Mouse (Mus musculus) kidney, adult 9 months (tissue): ENCODE measurements at regions not wholly inside any gene's neighbourhood (a gene's known extent, or its start where the extent isn't known, plus 50 kb on each side); places are given as distances from the start of the nearest gene placed in this dataset.

Experiments used
- DNase-seq: peaks from one replicate; pipeline ENCODE4 v3.0.0; 2022

DNA sequence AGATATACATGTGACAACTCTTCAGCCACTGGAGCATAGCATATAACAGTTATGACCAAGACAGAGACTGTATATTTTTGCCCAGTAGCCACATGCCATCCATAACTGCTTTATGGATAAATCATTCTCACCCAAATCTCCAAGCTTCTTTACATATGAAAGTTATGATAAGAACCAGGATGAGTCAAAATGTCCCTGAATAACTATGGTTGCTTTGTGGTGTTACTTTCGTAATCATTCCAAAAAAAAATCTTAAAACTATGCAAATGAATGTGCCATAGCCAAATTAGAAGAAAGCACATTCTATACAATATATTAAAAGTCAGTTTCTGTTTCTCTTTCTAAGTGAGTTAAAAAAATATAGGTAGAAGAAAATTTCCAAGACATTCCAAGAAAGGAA lies 605.2 kb upstream of the Tle4 start:
- DNase-seq: no peak

- no peak for DNase-seq
These were observed 603.4 kb upstream of the Tle4 start for GRCm38 (mm10) chr19:15201262-15201661.

DNA sequence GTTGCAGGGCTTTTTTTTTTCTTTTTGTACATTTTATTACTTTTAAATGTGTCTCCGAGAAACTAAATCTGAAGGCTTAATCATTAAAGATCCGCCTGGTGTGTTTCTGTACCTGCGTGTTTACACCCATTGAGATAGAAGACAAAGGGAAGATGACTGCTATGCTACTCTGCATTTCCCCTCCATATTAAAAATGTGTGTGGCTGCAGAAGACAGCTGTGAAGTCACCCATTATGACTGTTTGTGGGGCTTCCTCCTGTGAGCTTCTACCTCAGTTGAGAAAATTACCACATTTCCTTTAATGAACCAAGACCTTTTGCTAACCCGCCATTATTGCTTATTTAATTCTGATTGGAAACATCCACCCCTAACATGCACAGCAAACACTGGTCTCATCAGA lies 602.9 kb upstream of the Tle4 start:
- no peak for DNase-seq

GRCm38 (mm10) chr19:15200361-15200760 lies 602.5 kb upstream of the Tle4 start:
- DNase-seq: no peak

DNA sequence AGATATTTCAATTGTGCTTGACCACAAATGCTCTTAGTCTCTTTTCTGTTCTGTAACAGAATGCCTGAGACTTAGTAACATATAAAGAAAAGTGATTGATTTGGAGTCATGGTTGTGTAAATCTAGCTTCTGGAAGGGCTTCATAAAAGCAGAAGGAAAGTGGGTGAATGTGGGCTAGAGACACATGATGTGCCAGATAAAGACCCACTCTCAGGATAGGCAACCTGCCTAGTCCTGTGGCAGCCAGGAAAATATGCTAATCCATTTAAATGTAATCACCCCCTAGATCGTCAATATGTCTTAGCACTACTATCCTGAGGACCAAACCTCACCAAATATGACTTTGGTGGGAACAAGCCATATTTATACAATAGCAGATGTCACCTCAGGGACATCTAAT lies 601.8 kb upstream of the Tle4 start:
- no peak for DNase-seq

DNA sequence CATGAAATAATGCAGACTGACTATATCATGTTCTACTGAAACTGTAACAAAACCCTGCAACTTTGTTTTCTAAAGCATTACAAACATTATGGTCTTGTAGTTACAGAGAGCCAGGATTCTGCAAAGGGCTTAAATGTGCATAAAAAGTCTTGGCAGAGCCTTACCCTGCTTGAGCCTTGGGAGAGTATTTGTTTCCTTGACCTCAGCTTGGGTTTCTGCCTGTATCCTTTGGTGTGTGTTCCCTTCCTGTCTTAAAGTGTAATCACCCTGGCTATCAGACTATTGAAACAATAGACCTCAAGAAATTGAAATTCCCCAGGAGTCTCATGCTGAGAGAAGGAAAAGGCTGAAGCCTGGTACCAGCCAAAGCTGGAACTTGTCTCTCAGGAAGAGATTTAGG lies 577.4 kb upstream of the Tle4 start:
- no peak for DNase-seq

GRCm38 (mm10) chr19:15173301-15173700 lies 575.5 kb upstream of the Tle4 start:
- no peak for DNase-seq

- DNase-seq: no peak
These were observed 569.3 kb upstream of the Tle4 start for GRCm38 (mm10) chr19:15167184-15167583.

- DNase-seq: no peak
These were observed 562.8 kb upstream of the Tle4 start for GRCm38 (mm10) chr19:15160641-15161040.

DNA sequence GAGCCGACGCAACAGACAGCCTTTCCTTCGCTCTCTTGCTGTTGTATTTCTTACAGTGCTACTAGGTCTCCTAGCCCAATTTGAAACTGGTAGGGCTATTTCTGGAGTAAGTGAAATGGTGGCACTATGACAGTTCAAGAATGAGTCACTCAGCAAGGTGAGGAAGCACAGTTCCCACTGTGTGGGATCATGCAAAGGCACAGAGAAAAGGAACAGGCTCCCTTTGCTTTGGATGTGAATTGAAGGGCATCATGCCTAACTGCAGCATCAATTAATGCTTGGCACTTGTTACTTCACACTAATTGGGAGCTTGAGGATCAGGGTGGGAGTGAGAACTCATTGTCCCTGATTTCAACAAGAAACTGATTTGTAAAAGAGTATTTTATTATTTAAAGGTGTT lies 560.8 kb upstream of the Tle4 start:
- no peak for DNase-seq

- DNase-seq: no peak
These were observed 560.3 kb upstream of the Tle4 start for GRCm38 (mm10) chr19:15158177-15158576.

GRCm38 (mm10) chr19:15154693-15155092 lies 556.8 kb upstream of the Tle4 start:
- no peak for DNase-seq

DNA sequence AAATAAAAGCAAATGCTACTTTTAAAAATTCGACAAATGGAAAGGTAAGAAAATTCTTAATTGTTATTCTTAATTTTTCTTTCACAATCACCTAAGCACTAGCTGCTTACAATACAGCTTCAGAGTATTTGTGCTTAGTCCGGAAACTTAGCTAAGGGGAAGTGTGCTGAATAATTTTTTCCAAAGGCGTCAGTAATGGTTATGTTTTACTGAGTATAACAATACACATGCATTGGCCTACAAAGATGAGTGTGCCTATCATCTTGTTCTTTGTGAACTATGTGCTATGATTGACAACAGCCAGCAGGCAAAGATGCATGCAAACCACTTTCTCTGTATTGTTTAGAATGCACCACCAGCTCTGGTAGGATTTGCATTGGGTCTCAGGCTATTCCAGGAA lies 548.5 kb upstream of the Tle4 start:
- no peak for DNase-seq

DNA sequence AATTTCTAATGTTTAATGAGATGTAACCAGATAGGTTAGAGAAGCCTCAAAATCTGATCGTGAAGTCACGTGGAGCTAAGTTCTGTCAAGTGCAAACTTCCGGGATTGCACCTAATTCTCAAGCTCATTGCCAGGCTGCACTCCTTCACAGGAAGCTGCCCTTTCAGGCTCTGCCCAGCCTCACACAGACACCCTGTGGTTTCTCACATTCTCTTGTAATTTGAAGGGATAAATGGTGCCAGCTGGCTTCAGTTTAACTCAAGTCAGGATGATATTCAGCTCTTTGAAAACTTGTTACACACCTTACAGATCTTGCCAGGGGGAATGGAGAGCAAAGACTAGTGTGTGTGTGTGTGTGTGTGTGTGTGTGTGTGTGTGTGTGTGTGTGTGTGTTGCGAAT lies 529.3 kb upstream of the Tle4 start:
- DNase-seq: no peak

- no peak for DNase-seq
These were observed 510.7 kb upstream of the Tle4 start for GRCm38 (mm10) chr19:15108441-15109026.

DNA sequence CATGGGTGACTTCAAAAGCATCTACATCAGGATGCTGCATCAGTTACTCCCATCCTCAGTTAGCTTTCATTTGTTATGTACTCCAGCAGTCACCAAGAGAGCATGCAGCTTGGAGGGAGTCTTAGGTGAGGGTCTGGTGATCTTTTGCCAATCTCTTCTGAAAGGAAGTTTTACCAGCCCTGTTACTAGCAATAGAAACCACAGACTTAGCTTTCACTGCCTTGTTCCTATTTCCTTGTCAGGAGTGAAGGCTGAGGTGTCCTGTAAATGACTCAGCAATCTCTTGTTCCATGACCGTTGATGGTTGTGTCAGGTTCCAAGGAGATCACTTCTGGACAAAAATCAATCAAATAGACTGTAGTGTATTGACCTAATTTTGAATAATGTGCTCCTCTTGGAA lies 497.2 kb upstream of the Tle4 start:
- DNase-seq: no peak

GRCm38 (mm10) chr19:15093534-15093933 lies 495.7 kb upstream of the Tle4 start:
- no peak for DNase-seq

DNA sequence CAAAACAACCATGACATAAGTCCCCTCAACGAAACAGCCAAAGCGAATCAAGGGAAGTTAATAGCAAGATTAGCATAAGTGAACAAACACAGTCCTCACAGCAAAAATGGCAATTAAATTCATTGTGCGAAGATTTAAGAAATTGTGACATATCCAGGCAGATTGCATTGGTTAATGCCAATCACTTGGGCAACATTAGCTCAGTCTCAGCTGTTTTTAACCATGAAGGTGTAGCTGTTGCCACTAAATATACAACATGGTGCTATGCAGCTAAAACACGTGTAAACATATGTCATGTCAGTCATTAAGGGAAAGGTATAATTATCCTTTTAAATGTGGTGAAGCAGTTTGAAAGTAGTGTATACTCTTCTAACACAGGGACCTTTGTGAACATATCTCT lies 482.8 kb upstream of the Tle4 start:
- no peak for DNase-seq

DNA sequence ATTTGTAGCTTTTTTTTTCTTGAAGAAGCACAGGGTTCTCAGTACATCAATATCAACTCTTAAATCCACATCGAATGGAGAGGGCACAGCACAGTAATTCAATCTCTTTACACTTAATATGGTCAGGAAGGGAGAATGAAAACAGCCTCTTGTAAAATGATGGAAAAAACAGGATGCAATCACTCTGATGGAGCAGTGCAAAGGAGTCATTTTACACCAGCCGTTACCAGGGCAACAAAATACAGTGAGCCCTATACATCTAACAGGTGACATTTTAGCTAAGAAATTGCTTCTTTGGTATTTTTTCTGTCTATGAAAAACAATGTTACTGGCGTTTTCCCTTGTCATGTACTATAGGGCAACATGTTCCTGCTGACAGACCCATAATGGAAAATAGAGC lies 459.9 kb upstream of the Tle4 start:
- DNase-seq: no peak

DNA sequence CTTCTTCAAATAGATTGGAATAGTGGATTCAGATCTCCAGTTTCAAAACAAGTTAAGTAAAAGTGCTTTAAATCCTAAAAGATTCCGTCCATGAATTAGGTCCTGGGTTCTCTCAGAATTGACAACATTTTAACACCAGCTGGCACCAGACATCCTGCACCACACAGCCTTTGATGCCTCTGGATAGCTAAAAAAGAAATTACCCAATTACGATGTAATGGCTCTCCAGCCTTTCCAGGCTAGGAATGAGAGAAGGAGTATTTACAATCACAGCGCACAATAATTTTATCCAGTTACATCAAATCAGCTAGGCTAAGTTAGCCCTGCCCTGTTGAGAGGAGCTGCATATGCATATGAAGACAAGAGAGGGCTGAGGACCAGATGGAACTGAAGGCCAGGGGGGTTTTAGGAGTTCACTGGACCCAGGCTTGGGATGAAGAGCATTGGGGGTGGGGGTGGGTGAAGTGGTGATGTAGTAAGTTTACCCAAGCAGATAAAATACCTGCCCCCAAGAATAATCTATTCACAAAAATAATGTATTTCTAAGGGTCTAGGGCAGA lies 455.8 kb upstream of the Tle4 start:
- no peak for DNase-seq

- DNase-seq: no peak
These were observed 454.9 kb upstream of the Tle4 start for GRCm38 (mm10) chr19:15052642-15053239.

GRCm38 (mm10) chr19:15047896-15048295 lies 450.0 kb upstream of the Tle4 start:
- DNase-seq: no peak

DNA sequence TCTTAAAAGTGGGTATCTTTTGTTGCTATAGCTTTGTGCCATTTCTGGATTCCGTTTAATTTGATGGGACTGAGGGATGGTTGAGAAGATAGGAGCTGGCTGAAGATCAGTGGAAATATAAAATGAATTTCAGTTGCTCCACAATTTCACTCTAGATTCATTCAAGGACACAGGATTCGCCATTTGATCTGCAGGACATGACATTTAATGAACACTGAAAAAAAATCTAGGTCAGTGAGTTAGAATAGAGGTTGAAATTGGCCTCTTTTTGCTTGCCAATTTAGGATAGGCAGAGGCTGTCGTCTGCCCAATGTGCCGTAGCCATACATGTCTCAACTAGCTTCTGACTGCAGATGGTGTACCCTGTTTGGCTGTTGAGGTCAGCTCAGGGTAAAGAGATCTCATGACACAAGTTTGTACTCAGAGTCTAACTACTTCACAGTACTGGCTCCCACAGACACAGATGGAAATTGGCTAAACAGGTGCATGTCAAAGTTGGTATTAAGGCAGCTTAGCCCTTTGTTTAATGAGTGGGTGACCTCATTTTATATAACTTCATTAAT lies 449.5 kb upstream of the Tle4 start:
- DNase-seq: no peak

- peak; percentile 61 for DNase-seq
These were observed 437.7 kb upstream of the Tle4 start for GRCm38 (mm10) chr19:15035554-15035953.

- no peak for DNase-seq
These were observed 436.1 kb upstream of the Tle4 start for GRCm38 (mm10) chr19:15033921-15034320.
